Mouse (Mus musculus): ENCODE measurements around the gene Prss40. TPM values are rescaled to one million over a fixed set of nuclear protein-coding genes. Genes with fewer than 3 reads are reported as not detected.
A peak's percentile ranks its signal among the peaks of the same experiment; 100 is the strongest.

Gene Prss40
- polyA plus RNA-seq, 1 experiment from 2014 or later, result not detected

GRCm38 (mm10) chr1:34578851-34579781, 18.4 kb upstream of the Prss40 start, which contains the start of gene Amer3:
Gene Amer3, plus strand, starts transcription at chr1:34579657.
- H3K9ac ChIP-seq (ENCODE audit: low read depth, low read length), result no peak within 1 kb of the TSS
- ATAC-seq, result peak; percentile 96

GRCm38 (mm10) chr1:34573221-34573620, 12.5 kb upstream of the Prss40 start:
- Histone ChIP-seq H3K27me3 (replicated peaks; ENCODE audit: control insufficient read depth, insufficient read depth, low read length) (peaks cover 3% of the 10 kb centered on the region; the same call in 1 of the 2 replicates), H3K9ac (ENCODE audit: low read depth, low read length) (no peak overlapping the region), H3K27ac (ENCODE audit: low read length) (no peak overlapping the region), H3K9me3 (ENCODE audit: control insufficient read depth, low read length) (no peaks in the 10 kb centered on the region), H3K36me3 (ENCODE audit: control insufficient read depth, insufficient read depth, low read length) (no peaks in the 10 kb centered on the region), H3K4me3 (ENCODE audit: low read length) (no peak overlapping the region), H3K4me2 (ENCODE audit: low read depth, low read length) (no peak overlapping the region), H3K4me1 (ENCODE audit: control insufficient read depth, insufficient read depth, low read length) (no peaks in the 10 kb centered on the region)
- 81% methylated on average over 6 of the region's 6 CpGs for WGBS
- ATAC-seq, result no peak

More at GRCm38 (mm10) chr1:34578851-34579781, 18.4 kb upstream of the Prss40 start, which contains the start of gene Amer3:
- Histone ChIP-seq H3K36me3 (ENCODE audit: control insufficient read depth, insufficient read depth, low read length) (no peaks in the 10 kb centered on the region), H3K27me3 (replicated peaks; ENCODE audit: control insufficient read depth, insufficient read depth, low read length) (peaks cover 15% of the 10 kb centered on the region), H3K27ac (ENCODE audit: low read length) (no peak within 1 kb of the TSS), H3K4me1 (ENCODE audit: control insufficient read depth, insufficient read depth, low read length) (peaks cover 7% of the 10 kb centered on the region), H3K4me2 (ENCODE audit: low read depth, low read length) (peak within 1 kb of the TSS; percentile 67), H3K9me3 (ENCODE audit: control insufficient read depth, low read length) (no peaks in the 10 kb centered on the region), H3K4me3 (ENCODE audit: low read length) (peak within 1 kb of the TSS; percentile 42)
- under 1% methylated on average over 50 of the region's 53 CpGs for WGBS

GRCm38 (mm10) chr1:34571431-34571830, 10.7 kb upstream of the Prss40 start:
- H3K4me2 ChIP-seq (ENCODE audit: low read depth, low read length), result no peak overlapping the region
- no peak overlapping the region for H3K4me3 ChIP-seq (ENCODE audit: low read length)
- no peaks in the 10 kb centered on the region for H3K9me3 ChIP-seq (ENCODE audit: control insufficient read depth, low read length)
- H3K36me3 ChIP-seq (ENCODE audit: control insufficient read depth, insufficient read depth, low read length), result no peaks in the 10 kb centered on the region
- H3K27me3 ChIP-seq (replicated peaks; ENCODE audit: control insufficient read depth, insufficient read depth, low read length), result no peaks in the 10 kb centered on the region
- ATAC-seq, result no peak
- no peaks in the 10 kb centered on the region for H3K4me1 ChIP-seq (ENCODE audit: control insufficient read depth, insufficient read depth, low read length)
- H3K27ac ChIP-seq (ENCODE audit: low read length), result no peak overlapping the region
- no peak overlapping the region for H3K9ac ChIP-seq (ENCODE audit: low read depth, low read length)
- WGBS, result 80% methylated on average over 6 of the region's 6 CpGs

- ATAC-seq, result no peak
- WGBS, result 88% methylated on average over 2 of the region's 2 CpGs
- no peaks in the 10 kb centered on the region for H3K4me1 ChIP-seq (ENCODE audit: control insufficient read depth, insufficient read depth, low read length)
Measured at GRCm38 (mm10) chr1:34569876-34570275, 9.1 kb upstream of the Prss40 start.

GRCm38 (mm10) chr1:34568120-34568519, 7.4 kb upstream of the Prss40 start:
- 98% methylated on average over 2 of the region's 2 CpGs for WGBS
- no peak for ATAC-seq

More at GRCm38 (mm10) chr1:34569876-34570275, 9.1 kb upstream of the Prss40 start:
- Histone ChIP-seq H3K9me3 (ENCODE audit: control insufficient read depth, low read length) (no peaks in the 10 kb centered on the region), H3K4me2 (ENCODE audit: low read depth, low read length) (no peak overlapping the region), H3K27me3 (replicated peaks; ENCODE audit: control insufficient read depth, insufficient read depth, low read length) (no peaks in the 10 kb centered on the region), H3K9ac (ENCODE audit: low read depth, low read length) (no peak overlapping the region), H3K27ac (ENCODE audit: low read length) (no peak overlapping the region), H3K36me3 (ENCODE audit: control insufficient read depth, insufficient read depth, low read length) (no peaks in the 10 kb centered on the region), H3K4me3 (ENCODE audit: low read length) (no peak overlapping the region)

GRCm38 (mm10) chr1:34564383-34565045, 3.8 kb upstream of the Prss40 start:
- Histone ChIP-seq H3K4me1 (ENCODE audit: control insufficient read depth, insufficient read depth, low read length) (no peaks in the 10 kb centered on the region), H3K4me3 (ENCODE audit: low read length) (no peak overlapping the region), H3K36me3 (ENCODE audit: control insufficient read depth, insufficient read depth, low read length) (no peaks in the 10 kb centered on the region), H3K27ac (ENCODE audit: low read length) (no peak overlapping the region), H3K9ac (ENCODE audit: low read depth, low read length) (no peak overlapping the region), H3K27me3 (replicated peaks; ENCODE audit: control insufficient read depth, insufficient read depth, low read length) (no peaks in the 10 kb centered on the region), H3K9me3 (ENCODE audit: control insufficient read depth, low read length) (no peaks in the 10 kb centered on the region), H3K4me2 (ENCODE audit: low read depth, low read length) (no peak overlapping the region)
- no peak for ATAC-seq
- 84% methylated on average over 8 of the region's 8 CpGs for WGBS

More at GRCm38 (mm10) chr1:34568120-34568519, 7.4 kb upstream of the Prss40 start:
- Histone ChIP-seq H3K9me3 (ENCODE audit: control insufficient read depth, low read length) (no peaks in the 10 kb centered on the region), H3K9ac (ENCODE audit: low read depth, low read length) (no peak overlapping the region), H3K27me3 (replicated peaks; ENCODE audit: control insufficient read depth, insufficient read depth, low read length) (no peaks in the 10 kb centered on the region), H3K4me3 (ENCODE audit: low read length) (no peak overlapping the region), H3K4me1 (ENCODE audit: control insufficient read depth, insufficient read depth, low read length) (no peaks in the 10 kb centered on the region), H3K4me2 (ENCODE audit: low read depth, low read length) (no peak overlapping the region), H3K36me3 (ENCODE audit: control insufficient read depth, insufficient read depth, low read length) (no peaks in the 10 kb centered on the region), H3K27ac (ENCODE audit: low read length) (no peak overlapping the region)

- ATAC-seq, result no peak
- Histone ChIP-seq H3K27ac (ENCODE audit: low read length) (no peak overlapping the region), H3K36me3 (ENCODE audit: control insufficient read depth, insufficient read depth, low read length) (no peaks in the 10 kb centered on the region), H3K4me2 (ENCODE audit: low read depth, low read length) (no peak overlapping the region), H3K4me3 (ENCODE audit: low read length) (no peak overlapping the region), H3K4me1 (ENCODE audit: control insufficient read depth, insufficient read depth, low read length) (no peaks in the 10 kb centered on the region), H3K9ac (ENCODE audit: low read depth, low read length) (no peak overlapping the region), H3K27me3 (replicated peaks; ENCODE audit: control insufficient read depth, insufficient read depth, low read length) (no peaks in the 10 kb centered on the region), H3K9me3 (ENCODE audit: control insufficient read depth, low read length) (no peaks in the 10 kb centered on the region)
- 85% methylated on average over 7 of the region's 7 CpGs for WGBS
Measured at GRCm38 (mm10) chr1:34554275-34554674, 6.5 kb downstream of the Prss40 start.

- H3K36me3 ChIP-seq (ENCODE audit: control insufficient read depth, insufficient read depth, low read length), result no peaks in the 10 kb centered on the region
- 91% methylated on average over 1 of the region's 1 CpGs for WGBS
- ATAC-seq, result no peak
- no peaks in the 10 kb centered on the region; the same call in 1 of the 2 replicates for H3K9me3 ChIP-seq (ENCODE audit: control insufficient read depth, low read length)
- H3K4me2 ChIP-seq (ENCODE audit: low read depth, low read length), result no peak overlapping the region
- no peak overlapping the region for H3K27ac ChIP-seq (ENCODE audit: low read length)
- no peak overlapping the region for H3K4me3 ChIP-seq (ENCODE audit: low read length)
- H3K27me3 ChIP-seq (replicated peaks; ENCODE audit: control insufficient read depth, insufficient read depth, low read length), result no peaks in the 10 kb centered on the region
- H3K9ac ChIP-seq (ENCODE audit: low read depth, low read length), result no peak overlapping the region
- no peaks in the 10 kb centered on the region for H3K4me1 ChIP-seq (ENCODE audit: control insufficient read depth, insufficient read depth, low read length)
Measured at GRCm38 (mm10) chr1:34553690-34554089, 7.1 kb downstream of the Prss40 start.

- no peaks in the 10 kb centered on the region; the same call in 1 of the 2 replicates for H3K9me3 ChIP-seq (ENCODE audit: control insufficient read depth, low read length)
- no peaks in the 10 kb centered on the region for H3K36me3 ChIP-seq (ENCODE audit: control insufficient read depth, insufficient read depth, low read length)
- H3K9ac ChIP-seq (ENCODE audit: low read depth, low read length), result no peak overlapping the region
- WGBS, result 85% methylated on average over 1 of the region's 1 CpGs
- no peaks in the 10 kb centered on the region for H3K27me3 ChIP-seq (replicated peaks; ENCODE audit: control insufficient read depth, insufficient read depth, low read length)
- no peak overlapping the region for H3K4me2 ChIP-seq (ENCODE audit: low read depth, low read length)
- H3K27ac ChIP-seq (ENCODE audit: low read length), result no peak overlapping the region
- no peak for ATAC-seq
- no peak overlapping the region for H3K4me3 ChIP-seq (ENCODE audit: low read length)
- no peaks in the 10 kb centered on the region for H3K4me1 ChIP-seq (ENCODE audit: control insufficient read depth, insufficient read depth, low read length)
Measured at GRCm38 (mm10) chr1:34547074-34547473, 13.7 kb downstream of the Prss40 start.
